Mouse (Mus musculus): ENCODE measurements around the gene Blzf1.

Blzf1 gene

DNA sequence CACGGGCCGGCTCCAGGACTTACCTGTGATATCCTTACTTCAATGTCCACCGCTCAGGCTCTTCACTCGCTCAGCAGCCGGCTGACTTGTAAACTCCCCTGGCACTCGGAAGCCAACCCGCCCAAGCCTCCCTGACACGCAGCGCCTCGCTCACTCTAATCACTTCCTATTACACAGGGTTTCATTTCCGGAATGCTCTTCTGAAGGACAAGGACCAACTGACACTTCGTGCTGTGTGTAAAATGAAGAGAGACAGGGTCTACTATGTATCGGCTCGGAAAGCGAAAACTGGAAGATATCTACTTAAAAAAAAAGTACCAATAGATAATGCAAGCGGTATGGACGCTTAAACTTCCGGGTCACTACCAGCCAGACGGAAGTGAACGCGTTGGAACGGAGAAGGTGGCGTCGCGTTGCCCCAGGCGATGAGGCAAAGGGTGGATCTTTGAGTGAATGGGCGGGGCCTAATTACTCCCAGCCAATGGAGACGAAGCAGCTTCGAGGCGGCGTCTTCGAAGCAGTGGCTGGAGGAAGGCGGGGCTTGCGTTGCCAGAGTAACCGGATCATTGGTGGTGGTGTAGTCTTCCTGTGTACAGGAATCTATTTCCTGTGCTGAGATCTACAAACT is at the start of gene Blzf1:
Gene Blzf1 (minus strand): TSS at position 366 of the 628 bp plus-strand sequence.
- peak; percentile 96 for DNase-seq

GRCm38 (mm10) chr1:164353443-164353842 is 46.2 kb upstream of the Blzf1 start:
- DNase-seq, result no peak

DNA sequence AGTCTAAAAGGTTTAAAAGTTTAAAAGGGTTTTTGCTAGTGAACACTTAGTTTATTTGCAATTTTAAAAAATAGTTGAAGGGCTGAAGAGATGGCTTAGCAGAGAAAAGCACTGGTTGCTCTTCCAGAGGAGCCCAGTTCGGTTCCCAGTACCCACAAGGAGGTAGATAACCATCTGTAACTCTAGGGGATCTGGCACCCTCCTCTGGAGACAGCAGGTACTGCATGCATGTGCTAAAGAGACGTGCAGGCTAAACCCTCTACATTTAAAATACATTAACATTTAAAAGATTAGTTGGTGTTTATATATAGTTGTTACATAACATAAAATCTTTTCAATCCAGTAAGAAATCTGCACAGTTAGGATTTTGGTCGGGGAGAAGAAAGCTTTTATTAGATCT is 34.9 kb upstream of the Blzf1 start:
- peak; percentile 58 for DNase-seq

- DNase-seq, result no peak
Measured at GRCm38 (mm10) chr1:164335846-164336245, 28.6 kb upstream of the Blzf1 start.

- DNase-seq, result no peak
Measured at GRCm38 (mm10) chr1:164335435-164335834, 28.1 kb upstream of the Blzf1 start.

DNA sequence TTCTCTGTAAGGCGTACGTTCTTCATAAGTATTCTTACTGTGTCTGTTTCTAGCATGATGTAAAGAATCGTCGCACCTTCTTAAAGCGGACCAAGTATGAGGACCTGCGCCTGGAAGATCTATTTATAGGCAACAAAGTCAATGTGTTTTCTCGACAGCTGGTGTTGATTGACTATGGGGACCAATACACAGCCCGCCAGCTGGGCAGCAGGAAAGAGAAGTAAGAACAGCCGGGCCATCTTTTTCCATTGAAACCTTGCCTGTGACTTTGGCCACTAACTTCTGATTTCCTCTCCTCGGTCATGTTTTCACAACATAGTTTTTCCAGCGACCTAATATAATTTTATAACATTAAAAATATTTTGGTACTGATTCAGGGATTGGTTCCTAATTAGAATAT is 25.3 kb upstream of the Blzf1 start:
- DNase-seq, result no peak

DNA sequence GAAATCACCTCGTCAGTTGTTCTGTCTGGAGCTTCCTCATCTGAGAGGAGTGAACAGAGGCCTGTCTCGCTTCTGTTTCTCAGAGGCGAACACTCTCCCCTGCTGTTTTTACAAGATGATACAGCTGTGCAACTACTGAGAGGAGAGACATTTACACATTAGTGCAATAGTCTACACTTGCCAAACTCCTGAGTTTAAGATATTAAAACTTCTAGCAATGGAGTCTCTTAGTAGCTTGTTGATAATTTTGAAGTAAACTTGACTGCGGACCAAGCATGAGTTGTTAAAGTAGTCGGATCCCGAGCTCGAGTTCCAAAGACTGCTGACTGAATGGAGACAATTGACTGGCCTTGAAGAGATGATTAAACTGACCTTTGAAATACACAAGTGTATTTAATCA is 20.5 kb upstream of the Blzf1 start:
- no peak for DNase-seq

- no peak for DNase-seq
Measured at GRCm38 (mm10) chr1:164326600-164327155, 19.4 kb upstream of the Blzf1 start.

DNA sequence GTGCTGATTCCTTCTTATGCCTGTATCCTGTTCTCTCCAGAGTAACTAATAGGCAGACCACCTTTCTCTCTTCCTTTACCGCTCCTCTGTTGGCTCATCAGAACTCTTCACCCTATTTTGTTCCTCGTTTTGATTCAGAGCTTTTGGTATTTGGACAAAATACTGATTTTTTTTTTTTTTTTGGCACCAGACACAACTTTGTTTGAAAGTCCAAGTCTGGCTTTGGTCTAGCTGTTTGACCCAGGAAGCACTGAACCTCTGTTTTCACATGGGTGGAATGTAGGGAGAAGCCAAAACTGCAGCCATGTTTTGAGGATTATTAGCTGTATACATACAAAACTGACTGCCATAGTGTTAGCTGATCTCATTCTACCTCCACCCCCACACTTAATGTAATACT is 17.6 kb upstream of the Blzf1 start:
- no peak for DNase-seq

DNA sequence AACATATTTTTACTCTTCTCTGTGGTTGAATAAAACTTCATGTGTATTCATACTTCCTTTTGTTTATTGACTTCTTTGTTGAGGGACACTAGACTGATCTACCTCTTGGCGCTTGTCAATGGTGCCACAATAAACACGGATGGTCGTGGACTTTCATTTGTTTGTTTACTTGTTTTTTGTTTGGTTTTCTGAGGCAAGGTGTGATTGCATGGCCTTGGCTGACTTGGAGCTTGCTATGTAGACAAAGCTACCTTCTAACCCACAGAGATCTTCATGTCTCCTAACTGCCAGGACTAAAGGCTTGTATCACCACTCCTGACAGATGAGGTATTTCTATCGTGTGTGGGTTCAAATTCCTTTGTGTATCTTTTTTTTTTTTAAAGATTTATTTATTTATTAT is 16.9 kb upstream of the Blzf1 start:
- no peak for DNase-seq

- no peak for DNase-seq
Measured at GRCm38 (mm10) chr1:164322987-164323650, 15.8 kb upstream of the Blzf1 start.

GRCm38 (mm10) chr1:164321408-164321807 is 14.1 kb upstream of the Blzf1 start:
- peak; percentile 56 for DNase-seq

DNA sequence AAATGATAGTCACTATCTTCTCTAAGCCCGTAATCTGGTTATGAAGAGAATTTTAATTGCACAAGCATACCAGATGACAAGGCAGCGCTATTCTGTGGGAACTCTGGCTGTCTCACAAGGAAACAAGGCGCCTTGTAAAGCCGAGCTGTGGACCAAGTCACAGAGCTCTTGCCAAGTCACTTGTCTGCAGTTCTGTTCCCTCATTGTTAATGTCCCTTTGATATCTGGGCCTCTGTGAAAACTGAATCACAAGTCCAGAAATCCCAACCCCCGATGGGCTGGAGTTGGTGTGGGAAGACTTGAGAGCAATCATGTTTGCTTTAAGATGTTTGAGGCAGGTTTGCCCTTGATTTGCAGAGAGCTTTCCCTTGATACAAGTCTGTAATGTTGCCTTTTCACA is 13.4 kb upstream of the Blzf1 start:
- no peak for DNase-seq

DNA sequence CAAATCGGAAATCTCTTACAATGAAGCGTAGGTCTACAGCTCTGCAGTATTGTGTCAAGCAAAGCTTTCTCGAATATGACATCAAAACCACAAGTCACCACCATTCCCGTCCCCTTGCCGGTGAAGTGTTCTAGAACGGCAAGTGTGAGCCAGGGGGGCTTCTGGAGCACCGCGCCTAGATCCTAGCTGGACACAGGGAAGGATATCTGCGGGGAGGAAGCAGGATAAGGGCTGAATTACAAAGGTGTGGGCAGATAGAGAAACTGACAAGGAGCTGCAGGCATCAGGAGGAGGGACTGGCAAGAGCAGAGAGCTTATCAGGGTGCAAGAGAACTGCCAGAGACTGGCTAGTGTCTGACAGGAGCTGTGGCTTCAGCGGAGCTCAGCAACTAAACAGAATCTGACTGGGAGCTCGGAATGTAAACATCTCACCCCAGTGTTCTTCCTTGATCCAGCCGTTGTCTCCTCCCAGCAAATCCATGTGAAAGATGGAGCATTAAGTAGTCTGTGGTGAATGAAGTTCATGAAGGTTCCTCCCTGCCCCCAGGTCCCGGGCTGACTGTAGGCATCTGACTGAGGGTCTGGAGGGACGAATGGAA is 12.4 kb upstream of the Blzf1 start:
- DNase-seq, result no peak

DNA sequence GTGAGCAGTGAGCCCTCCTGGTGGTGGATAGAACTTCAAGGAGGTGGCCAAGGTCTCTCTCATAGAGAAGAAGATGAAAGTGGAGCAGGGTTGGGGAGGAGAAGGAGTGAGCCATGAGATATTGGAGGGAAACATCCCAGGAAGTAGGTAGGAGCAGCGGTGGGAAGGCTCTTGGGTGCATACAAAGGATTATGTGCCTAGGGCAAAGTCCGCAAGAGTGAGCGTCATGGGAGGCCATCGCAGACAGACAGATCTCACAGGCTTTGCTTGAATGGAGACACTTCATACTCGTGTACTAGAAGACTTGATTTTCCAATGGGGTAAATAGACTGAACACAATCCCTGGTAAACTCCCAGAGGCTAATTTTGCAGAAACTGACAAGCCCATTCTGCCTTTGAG is 11.2 kb upstream of the Blzf1 start:
- DNase-seq, result no peak

- no peak for DNase-seq
Measured at GRCm38 (mm10) chr1:164317261-164317660, 10.0 kb upstream of the Blzf1 start.

DNA sequence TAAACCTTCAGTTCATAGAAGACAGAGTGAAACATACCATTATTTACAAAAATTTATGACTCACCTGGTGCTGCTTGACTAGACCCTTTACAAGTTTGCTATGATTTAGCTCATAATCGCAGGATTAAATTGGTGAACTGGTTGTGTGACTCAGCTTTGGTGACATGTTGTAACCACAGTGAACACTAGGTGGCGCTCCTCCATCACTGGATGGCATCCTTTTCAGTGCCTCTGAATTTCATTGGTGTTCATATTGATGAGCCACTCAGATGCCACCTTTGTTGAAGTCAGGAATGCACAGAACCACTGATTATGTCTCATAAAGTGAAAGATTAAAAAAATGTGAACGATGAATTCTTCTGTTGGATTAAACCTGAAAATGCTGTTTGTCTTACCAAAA is 9.4 kb upstream of the Blzf1 start:
- peak; percentile 75 for DNase-seq

DNA sequence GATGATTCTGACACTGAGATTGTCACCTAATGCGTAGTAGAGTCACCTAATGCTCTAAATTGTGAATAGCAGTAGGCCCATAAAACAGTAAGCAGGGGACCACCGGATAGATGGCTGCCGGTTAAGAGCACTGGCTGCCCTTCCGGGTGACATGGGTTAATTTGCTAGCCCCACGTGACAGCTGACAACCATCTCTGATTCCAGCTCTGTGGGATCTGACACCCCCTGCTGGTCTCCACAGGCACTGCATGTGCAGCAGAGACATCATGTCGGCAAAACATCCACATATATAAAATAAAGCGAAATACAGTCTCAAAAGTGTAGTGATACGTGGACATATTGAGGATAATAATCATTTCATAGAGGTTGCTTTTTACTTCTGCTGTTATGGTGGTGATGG is 8.0 kb upstream of the Blzf1 start:
- DNase-seq, result no peak

GRCm38 (mm10) chr1:164314085-164314484 is 6.8 kb upstream of the Blzf1 start:
- no peak for DNase-seq

DNA sequence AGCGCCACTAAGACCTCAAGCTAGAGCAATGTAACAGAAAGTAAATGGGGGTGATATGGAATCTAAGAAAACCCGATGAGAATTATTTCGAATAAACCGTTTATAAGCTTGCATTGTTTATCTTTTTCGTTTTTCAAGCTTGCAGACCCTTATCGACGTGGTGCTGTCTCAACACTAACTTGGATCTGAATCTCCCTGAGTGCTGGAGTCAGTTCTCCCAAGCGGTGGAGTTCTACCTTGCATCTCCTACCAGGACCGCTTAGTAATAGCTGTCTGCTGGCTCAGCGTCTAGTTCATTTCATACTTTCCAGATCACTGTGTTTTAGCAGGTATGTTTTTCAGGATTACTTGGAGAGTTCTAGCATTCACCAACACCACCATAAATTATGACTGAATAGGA is 633 bp upstream of the Blzf1 start:
- no peak for DNase-seq

DNA sequence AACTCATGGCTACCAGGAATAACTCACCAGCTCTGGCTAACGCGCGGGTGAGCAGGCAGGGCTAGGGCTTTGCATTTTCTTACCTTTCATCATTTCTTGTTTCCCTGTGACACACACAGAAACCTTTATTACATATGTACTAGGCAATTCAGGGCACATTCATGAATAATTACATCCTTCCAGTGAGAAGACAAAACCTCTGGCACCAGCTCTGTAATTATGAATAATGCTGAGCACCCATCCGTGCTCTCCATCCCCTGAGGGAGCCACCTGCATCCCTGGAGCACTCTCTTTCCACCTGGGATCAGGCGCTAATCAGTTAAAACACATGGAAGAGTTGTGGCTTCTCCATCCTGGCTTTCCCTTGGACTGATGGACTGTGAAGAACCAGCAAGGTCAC is 3.5 kb downstream of the Blzf1 start, which contains the start of gene Nme7:
Gene Nme7 (plus strand): TSS at position 301 of the 400 bp plus-strand sequence.
- no peak for DNase-seq

- no peak for DNase-seq
Measured at GRCm38 (mm10) chr1:164301949-164302348, 5.3 kb downstream of the Blzf1 start.

- no peak for DNase-seq
Measured at GRCm38 (mm10) chr1:164296473-164296872, 10.8 kb downstream of the Blzf1 start.

GRCm38 (mm10) chr1:164294071-164294470 is 13.2 kb downstream of the Blzf1 start:
- DNase-seq, result no peak

Data from kidney, adult 18-20 months (tissue).